Mouse (Mus musculus) neural tube, embryonic 12.5 days (tissue): ENCODE measurements around the gene Tbccd1. TPM values are rescaled to one million over a fixed set of nuclear protein-coding genes. Genes with fewer than 3 reads are reported as not detected.

ENCODE experiments used
- ATAC-seq: fragments of 200-750 bp; cut with Nextera tagmentation; 2 replicates; pipeline ENCODE4 v1.8.0; 2017; ENCODE audit warnings: low read depth, mild to moderate bottlenecking, moderate TSS enrichment, moderate library complexity; ENCODE audit not compliant: low FRiP score
- H3K27ac ChIP-seq: fragments of 300-500 bp; sonication (generic); 2 replicates; pipeline ENCODE4 v1.5.1; 2016
- H3K27me3 ChIP-seq: fragments of 300-500 bp; sonication (generic); replicated peaks from 2 replicates; pipeline ENCODE4 v1.6.1; 2016; ENCODE audit warnings: mild to moderate bottlenecking
- H3K36me3 ChIP-seq: fragments of 300-500 bp; sonication (generic); 2 replicates; pipeline ENCODE4 v1.6.1; 2016; ENCODE audit warnings: mild to moderate bottlenecking
- H3K4me1 ChIP-seq: fragments of 300-500 bp; sonication (generic); 2 replicates; pipeline ENCODE4 v1.6.1; 2016
- H3K4me2 ChIP-seq: fragments of 300-500 bp; sonication (generic); replicated peaks from 2 replicates; pipeline ENCODE4 v1.6.1; 2016; ENCODE audit warnings: mild to moderate bottlenecking
- H3K4me3 ChIP-seq: fragments of 300-500 bp; sonication (generic); 2 replicates; pipeline ENCODE4 v1.5.1; 2016
- H3K9ac ChIP-seq: fragments of 300-500 bp; sonication (generic); 2 replicates; pipeline ENCODE4 v1.6.1; 2016; ENCODE audit warnings: mild to moderate bottlenecking
- H3K9me3 ChIP-seq: fragments of 300-500 bp; sonication (generic); 2 replicates; pipeline ENCODE4 v1.6.1; 2016; ENCODE audit warnings: mild to moderate bottlenecking
- WGBS: fragments of 180-500 bp; shearing (Covaris S2); methylation state at CpG from one replicate; pipeline ENCODE4 v1.1.7; 2016; 5-methylcytosine and 5-hydroxymethylcytosine counted together
- polyA plus RNA-seq: library from polyadenylated mRNA; unstranded; fragments of >200 nt; fragmentation: Nextera tagmentation; extraction: Ambion mirVana; gene quantifications from 2 replicates; pipeline ENCODE4 v1.2.1, GENCODE M21; 2016

Tbccd1 gene
- polyA plus RNA-seq, 1 experiment from 2014 or later: 28.9 TPM

DNA sequence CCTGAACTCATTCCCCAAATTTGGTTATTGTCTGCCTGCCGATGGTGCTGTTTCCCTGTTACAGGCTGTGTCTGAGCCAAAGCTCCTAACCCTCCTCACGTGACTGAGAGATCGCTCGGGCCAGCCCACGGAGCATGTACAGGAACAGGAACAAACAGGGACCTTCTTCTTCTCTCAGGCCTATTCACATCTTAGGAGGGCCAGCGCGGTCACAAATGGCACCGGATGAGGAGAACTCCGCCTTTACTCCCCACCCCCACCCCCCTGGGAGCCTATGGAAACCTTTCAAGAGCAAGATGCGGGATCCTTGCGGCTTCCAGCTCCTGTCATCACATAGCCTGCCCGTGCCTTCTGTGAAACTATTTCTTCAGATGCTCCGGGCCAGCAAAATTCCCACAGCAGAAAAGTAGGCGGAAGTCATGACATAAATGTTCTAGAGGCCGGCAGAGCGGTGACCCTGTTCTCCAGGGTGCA is 90.7 kb downstream of the Tbccd1 start:
- Histone ChIP-seq H3K27me3 (no peaks in the 10 kb centered on the region), H3K9ac (no peak overlapping the region), H3K4me1 (no peaks in the 10 kb centered on the region), H3K4me2 (no peak overlapping the region), H3K4me3 (no peak overlapping the region), H3K9me3 (no peaks in the 10 kb centered on the region), H3K36me3 (no peaks in the 10 kb centered on the region), H3K27ac (no peak overlapping the region)
- ATAC-seq: no peak
- WGBS: 78% methylated on average over 16 of the region's 16 CpGs

- H3K4me2 ChIP-seq: no peak overlapping the region
- H3K27me3 ChIP-seq: no peaks in the 10 kb centered on the region
- H3K4me3 ChIP-seq: no peak overlapping the region
- no peaks in the 10 kb centered on the region for H3K36me3 ChIP-seq
- no peak overlapping the region for H3K9ac ChIP-seq
- 0 out of 2 replicates have a peak, but pooled peaks cover 2% of the 10 kb centered on the region for H3K9me3 ChIP-seq
- ATAC-seq: no peak
- WGBS: 93% methylated on average over 7 of the region's 7 CpGs
- H3K27ac ChIP-seq: no peak overlapping the region
- no peaks in the 10 kb centered on the region for H3K4me1 ChIP-seq
Measured at GRCm38 (mm10) chr16:22765531-22765930, 91.9 kb downstream of the Tbccd1 start.

Other genes starting within 250 kb of the Tbccd1 start
- 0.20 and 0.34 TPM in 2 replicates for gene Dgkg, start 200.4 kb downstream of the Tbccd1 start, polyA plus RNA-seq
- not detected in 2 replicates for gene Crygs, start 46.1 kb downstream of the Tbccd1 start, polyA plus RNA-seq
- gene Dnajb11, start 176 bp upstream of the Tbccd1 start, polyA plus RNA-seq: 107 and 112 TPM in 2 replicates
- 0.29 and 0.40 TPM in 2 replicates for gene Ahsg, start 33.6 kb upstream of the Tbccd1 start, polyA plus RNA-seq
- gene Fetub, start 60.7 kb upstream of the Tbccd1 start, polyA plus RNA-seq: not detected in 2 replicates
- gene Hrg, start 93.4 kb upstream of the Tbccd1 start, polyA plus RNA-seq: not detected in 2 replicates
- gene Kng2, start 171.8 kb upstream of the Tbccd1 start, polyA plus RNA-seq: 0.33 and 0.46 TPM in 2 replicates
- gene Kng1, start 200.2 kb upstream of the Tbccd1 start, polyA plus RNA-seq: 0.20 TPM in 1 of 2 replicates, not detected in the other
- gene Eif4a2, start 249.8 kb upstream of the Tbccd1 start, polyA plus RNA-seq: 223 and 248 TPM in 2 replicates